Mouse (Mus musculus) MEL (cell line): ENCODE data around the gene Olfr1472.
"Not testable (repeated sequence)": the region's sequence is repeated elsewhere in the genome, so short reads cannot be mapped to it uniquely, and the experiment has no call there.

Source experiments
- BHLHE40 ChIP-seq: IDR thresholded peaks from 2 replicates; pipeline ENCODE4 v1.6.1; 2012; ENCODE audit warnings: low read depth, mild to moderate bottlenecking, inconsistent platforms, low read length, improper control_type of control experiment, borderline replicate concordance
- CTCF ChIP-seq, 3 experiments: IDR thresholded peaks in 2 of 3; conservative IDR thresholded peaks in 1 of 3; 2 replicates each; pipeline ENCODE4 v1.5.1; 2011 to 2012; ENCODE audit warnings: low read length in 3 of 3, low read depth in 2 of 3, mild to moderate bottlenecking in 2 of 3, improper control_type of control experiment in 1 of 3, inconsistent platforms in 1 of 3, mixed read lengths in 1 of 3, moderate library complexity in 1 of 3; ENCODE audit not compliant: control insufficient read depth in 1 of 3, insufficient read depth in 1 of 3, poor library complexity in 1 of 3, severe bottlenecking in 1 of 3
- EP300 ChIP-seq, 2 experiments: IDR thresholded peaks; 2 replicates each; pipeline ENCODE4 v1.6.1; 2011; ENCODE audit warnings: improper control_type of control experiment in 2 of 2, low read length in 2 of 2, low read depth in 1 of 2, mild to moderate bottlenecking in 1 of 2
- ETS1 ChIP-seq: IDR thresholded peaks from 2 replicates; pipeline ENCODE4 v1.6.1; 2012; ENCODE audit warnings: low read depth, mild to moderate bottlenecking, inconsistent platforms, low read length, improper control_type of control experiment, moderate library complexity
- HCFC1 ChIP-seq: IDR thresholded peaks from 2 replicates; pipeline ENCODE4 v1.6.1; 2012; ENCODE audit warnings: low read depth, mild to moderate bottlenecking, inconsistent platforms, low read length, improper control_type of control experiment, moderate library complexity
- KAT2A ChIP-seq: conservative IDR thresholded peaks from 2 replicates; pipeline ENCODE4 v1.6.1; 2012; ENCODE audit warnings: low read depth, low read length, improper control_type of control experiment, inconsistent platforms
- MAFK ChIP-seq: IDR thresholded peaks from 2 replicates; pipeline ENCODE4 v1.6.1; 2011; ENCODE audit warnings: low read depth, mild to moderate bottlenecking, low read length, improper control_type of control experiment, borderline replicate concordance
- MAX ChIP-seq: IDR thresholded peaks from 2 replicates; pipeline ENCODE4 v1.6.1; 2011; ENCODE audit warnings: low read length, improper control_type of control experiment
- MEF2A ChIP-seq: IDR thresholded peaks from 2 replicates; pipeline ENCODE4 v1.6.1; 2014; ENCODE audit warnings: low read depth, mild to moderate bottlenecking, inconsistent platforms, low read length, improper control_type of control experiment; ENCODE audit not compliant: poor library complexity, insufficient replicate concordance, severe bottlenecking; ENCODE audit errors: extremely low read depth
- MXI1 ChIP-seq: IDR thresholded peaks from 2 replicates; pipeline ENCODE4 v1.6.1; 2011; ENCODE audit warnings: mild to moderate bottlenecking, low read depth, low read length, improper control_type of control experiment
- POLR2A ChIP-seq, 2 experiments: IDR thresholded peaks; 2 replicates each; pipeline ENCODE4 v1.6.1; 2011 to 2012; ENCODE audit warnings: low read length in 2 of 2, mild to moderate bottlenecking in 2 of 2, control low read depth in 1 of 2, improper control_type of control experiment in 1 of 2, low read depth in 1 of 2, moderate library complexity in 1 of 2; ENCODE audit not compliant: control insufficient read depth in 1 of 2, insufficient read depth in 1 of 2, poor library complexity in 1 of 2
- RAD21 ChIP-seq: IDR thresholded peaks from 2 replicates; pipeline ENCODE4 v1.6.1; 2011; ENCODE audit warnings: mild to moderate bottlenecking, low read depth, low read length, improper control_type of control experiment
- SMC3 ChIP-seq: IDR thresholded peaks from 2 replicates; pipeline ENCODE4 v1.6.1; 2011; ENCODE audit warnings: low read depth, low read length, improper control_type of control experiment
- UBTF ChIP-seq: IDR thresholded peaks from 2 replicates; pipeline ENCODE4 v1.6.1; 2012; ENCODE audit warnings: low read depth, mild to moderate bottlenecking, inconsistent platforms, low read length, improper control_type of control experiment, moderate library complexity, borderline replicate concordance; ENCODE audit not compliant: insufficient read depth

GRCm38 (mm10) chr19:13469265-13469664 is 13.4 kb upstream of the Olfr1472 start, which contains the start of gene Olfr1474:
- not testable (repeated sequence) for TF ChIP-seq CTCF (IDR thresholded peaks at IDR 0.05 in 2 of 3, conservative IDR thresholded peaks at IDR 0.05 in 1 of 3; ENCODE audit: control insufficient read depth in 1 of 3, insufficient read depth in 1 of 3, low read depth in 2 of 3, low read length in 3 of 3, poor library complexity in 1 of 3, severe bottlenecking in 1 of 3); POLR2A (IDR thresholded peaks at IDR 0.05; ENCODE audit: control insufficient read depth in 1 of 2, insufficient read depth in 1 of 2, low read depth in 1 of 2, low read length in 2 of 2, poor library complexity in 1 of 2); UBTF; MEF2A; EP300 (IDR thresholded peaks at IDR 0.05; ENCODE audit: low read depth in 1 of 2, low read length in 2 of 2); HCFC1; RAD21; MAFK; MAX; MXI1; ETS1; BHLHE40; SMC3; KAT2A
